Mouse (Mus musculus) intestine, embryonic 15.5 days (tissue): ENCODE data around the gene Tex48. TPM values are rescaled to one million over a fixed set of nuclear protein-coding genes. Genes with fewer than 3 reads are reported as not detected.

ENCODE experiments used
- ATAC-seq: fragments of 200-750 bp; cut with Nextera tagmentation; 2 replicates; pipeline ENCODE4 v1.8.0; 2017; ENCODE audit warnings: moderate TSS enrichment, moderate library complexity
- H3K27ac ChIP-seq: fragments of 300-500 bp; sonication (generic); 2 replicates; pipeline ENCODE4 v1.5.1; 2015; ENCODE audit warnings: mild to moderate bottlenecking, inconsistent platforms
- H3K27me3 ChIP-seq: fragments of 300-500 bp; sonication (generic); replicated peaks from 2 replicates; pipeline ENCODE4 v1.6.1; 2015; ENCODE audit warnings: inconsistent platforms
- H3K36me3 ChIP-seq: fragments of 300-500 bp; sonication (generic); 2 replicates; pipeline ENCODE4 v1.6.1; 2015; ENCODE audit warnings: inconsistent platforms
- H3K4me1 ChIP-seq: fragments of 300-500 bp; sonication (generic); replicated peaks from 2 replicates; pipeline ENCODE4 v1.6.1; 2015; ENCODE audit warnings: inconsistent platforms
- H3K4me2 ChIP-seq: fragments of 300-500 bp; sonication (generic); replicated peaks from 2 replicates; pipeline ENCODE4 v1.6.1; 2015; ENCODE audit warnings: mild to moderate bottlenecking, inconsistent platforms
- H3K4me3 ChIP-seq: fragments of 300-500 bp; sonication (generic); replicated peaks from 2 replicates; pipeline ENCODE4 v1.5.1; 2015; ENCODE audit warnings: inconsistent platforms
- H3K9ac ChIP-seq: fragments of 300-500 bp; sonication (generic); 2 replicates; pipeline ENCODE4 v1.6.1; 2015; ENCODE audit warnings: inconsistent platforms
- H3K9me3 ChIP-seq: fragments of 300-500 bp; sonication (generic); 2 replicates; pipeline ENCODE4 v1.6.1; 2016; ENCODE audit warnings: inconsistent platforms
- WGBS: fragments of 180-500 bp; shearing (Covaris S2); methylation state at CpG from one replicate; pipeline ENCODE4 v1.1.7; 2015; 5-methylcytosine and 5-hydroxymethylcytosine counted together
- polyA plus RNA-seq: library from polyadenylated mRNA; unstranded; fragments of >200 nt; fragmentation: Nextera tagmentation; extraction: Ambion mirVana; gene quantifications from 2 replicates; pipeline ENCODE4 v1.2.1, GENCODE M21; 2015

The Tex48 gene
- polyA plus RNA-seq, 1 experiment from 2014 or later = not detected

- Histone ChIP-seq H3K36me3 (no peaks in the 10 kb centered on the region), H3K27me3 (no peaks in the 10 kb centered on the region), H3K4me1 (0 out of 2 replicates have a peak, but pooled peaks cover 5% of the 10 kb centered on the region), H3K4me2 (no peak overlapping the region), H3K27ac (no peak overlapping the region), H3K9me3 (no peaks in the 10 kb centered on the region), H3K4me3 (no peak overlapping the region), H3K9ac (no peak overlapping the region)
- WGBS = 72% methylated on average over 8 of the region's 8 CpGs
- ATAC-seq = no peak
Observed at GRCm38 (mm10) chr4:63627111-63627510, 4.9 kb upstream of the Tex48 start.

GRCm38 (mm10) chr4:63625563-63626080, 3.4 kb upstream of the Tex48 start:
- Histone ChIP-seq H3K4me1 (0 out of 2 replicates have a peak, but pooled peaks cover 5% of the 10 kb centered on the region), H3K9me3 (no peaks in the 10 kb centered on the region), H3K27ac (0 out of 2 replicates have a peak overlapping the region, but pooled peaks have one; percentile 7), H3K4me2 (no peak overlapping the region), H3K9ac (no peak overlapping the region), H3K27me3 (no peaks in the 10 kb centered on the region), H3K4me3 (no peak overlapping the region), H3K36me3 (no peaks in the 10 kb centered on the region)
- whole genome bisulfite sequencing = 34% methylated on average over 3 of the region's 3 CpGs
- peak; percentile 96 for ATAC-seq

GRCm38 (mm10) chr4:63621861-63622260, 367 bp downstream of the Tex48 start:
- ATAC-seq = no peak
- Histone ChIP-seq H3K4me2 (no peak overlapping the region), H3K4me3 (no peak overlapping the region), H3K9me3 (no peaks in the 10 kb centered on the region), H3K27me3 (no peaks in the 10 kb centered on the region), H3K9ac (no peak overlapping the region), H3K4me1 (0 out of 2 replicates have a peak, but pooled peaks cover 5% of the 10 kb centered on the region), H3K36me3 (no peaks in the 10 kb centered on the region), H3K27ac (no peak overlapping the region)
- 73% methylated on average over 2 of the region's 2 CpGs for WGBS

GRCm38 (mm10) chr4:63608391-63608790, 13.8 kb downstream of the Tex48 start:
- H3K4me3 ChIP-seq = no peak overlapping the region
- ATAC-seq = no peak
- WGBS = 85% methylated on average over 7 of the region's 7 CpGs
- H3K9ac ChIP-seq = no peak overlapping the region
- H3K36me3 ChIP-seq = no peaks in the 10 kb centered on the region
- no peaks in the 10 kb centered on the region for H3K9me3 ChIP-seq
- H3K4me2 ChIP-seq = no peak overlapping the region
- H3K27ac ChIP-seq = no peak overlapping the region
- no peaks in the 10 kb centered on the region for H3K27me3 ChIP-seq
- H3K4me1 ChIP-seq = no peaks in the 10 kb centered on the region

- H3K36me3 ChIP-seq = no peaks in the 10 kb centered on the region
- H3K27me3 ChIP-seq = no peaks in the 10 kb centered on the region
- no peak overlapping the region for H3K27ac ChIP-seq
- H3K9me3 ChIP-seq = no peaks in the 10 kb centered on the region
- ATAC-seq = peak; percentile 65
- no peak overlapping the region for H3K9ac ChIP-seq
- no peak overlapping the region for H3K4me3 ChIP-seq
- WGBS = 47% methylated on average over 1 of the region's 1 CpGs
- no peaks in the 10 kb centered on the region for H3K4me1 ChIP-seq
- H3K4me2 ChIP-seq = no peak overlapping the region
Observed at GRCm38 (mm10) chr4:63605968-63606367, 16.3 kb downstream of the Tex48 start.

- ATAC-seq = no peak
- H3K9ac ChIP-seq = no peak overlapping the region
- 88% methylated on average over 3 of the region's 3 CpGs for WGBS
Observed at GRCm38 (mm10) chr4:63605545-63605944, 16.7 kb downstream of the Tex48 start.

GRCm38 (mm10) chr4:63604945-63605344, 17.3 kb downstream of the Tex48 start, which contains the start of gene Gm11213:
Gm11213 (minus strand) TSS chr4:63605261.
- Histone ChIP-seq H3K4me3 (no peak within 1 kb of the TSS), H3K9ac (no peak within 1 kb of the TSS), H3K36me3 (no peaks in the 10 kb centered on the region), H3K27me3 (no peaks in the 10 kb centered on the region), H3K27ac (no peak within 1 kb of the TSS), H3K4me1 (no peaks in the 10 kb centered on the region), H3K9me3 (no peaks in the 10 kb centered on the region), H3K4me2 (no peak within 1 kb of the TSS)
- WGBS = 75% methylated on average over 3 of the region's 3 CpGs
- no peak for ATAC-seq

More at GRCm38 (mm10) chr4:63605545-63605944, 16.7 kb downstream of the Tex48 start:
- Histone ChIP-seq H3K4me1 (no peaks in the 10 kb centered on the region), H3K9me3 (no peaks in the 10 kb centered on the region), H3K36me3 (no peaks in the 10 kb centered on the region), H3K27ac (no peak overlapping the region), H3K4me3 (no peak overlapping the region), H3K4me2 (no peak overlapping the region), H3K27me3 (no peaks in the 10 kb centered on the region)

- ATAC-seq = no peak
- Histone ChIP-seq H3K9me3 (no peaks in the 10 kb centered on the region), H3K36me3 (no peaks in the 10 kb centered on the region), H3K9ac (no peak overlapping the region), H3K4me2 (no peak overlapping the region), H3K27ac (no peak overlapping the region), H3K27me3 (no peaks in the 10 kb centered on the region), H3K4me3 (no peak overlapping the region), H3K4me1 (no peaks in the 10 kb centered on the region)
Observed at GRCm38 (mm10) chr4:63601263-63601662, 21.0 kb downstream of the Tex48 start.

GRCm38 (mm10) chr4:63600786-63601185, 21.4 kb downstream of the Tex48 start:
- ATAC-seq = peak; percentile 91
- Histone ChIP-seq H3K9ac (no peak overlapping the region), H3K4me1 (peaks cover 3% of the 10 kb centered on the region; the same call in 1 of the 2 replicates), H3K9me3 (no peaks in the 10 kb centered on the region), H3K4me3 (no peak overlapping the region), H3K4me2 (no peak overlapping the region), H3K27me3 (no peaks in the 10 kb centered on the region), H3K27ac (no peak overlapping the region), H3K36me3 (no peaks in the 10 kb centered on the region)
- 63% methylated on average over 6 of the region's 6 CpGs for WGBS

- no peak overlapping the region for H3K4me3 ChIP-seq
- peak; percentile 73 for ATAC-seq
- H3K9me3 ChIP-seq = no peaks in the 10 kb centered on the region
- no peaks in the 10 kb centered on the region for H3K36me3 ChIP-seq
- H3K4me1 ChIP-seq = peaks cover 18% of the 10 kb centered on the region
- H3K27ac ChIP-seq = no peak overlapping the region
- H3K27me3 ChIP-seq = no peaks in the 10 kb centered on the region
- H3K4me2 ChIP-seq = no peak overlapping the region
- WGBS = 68% methylated on average over 4 of the region's 4 CpGs
- no peak overlapping the region for H3K9ac ChIP-seq
Observed at GRCm38 (mm10) chr4:63596010-63596409, 26.2 kb downstream of the Tex48 start.

GRCm38 (mm10) chr4:63595259-63595658, 27.0 kb downstream of the Tex48 start:
- H3K9ac ChIP-seq = no peak overlapping the region
- no peak overlapping the region for H3K27ac ChIP-seq
- H3K36me3 ChIP-seq = no peaks in the 10 kb centered on the region
- peaks cover 18% of the 10 kb centered on the region for H3K4me1 ChIP-seq
- H3K9me3 ChIP-seq = no peaks in the 10 kb centered on the region
- 45% methylated on average over 10 of the region's 10 CpGs for WGBS
- H3K27me3 ChIP-seq = no peaks in the 10 kb centered on the region
- H3K4me3 ChIP-seq = no peak overlapping the region
- ATAC-seq = peak; percentile 19; the same call in 1 of the 2 replicates
- no peak overlapping the region for H3K4me2 ChIP-seq

- peak overlapping the region; percentile 32; the same call in 1 of the 2 replicates for H3K27ac ChIP-seq
- no peaks in the 10 kb centered on the region for H3K36me3 ChIP-seq
- no peak for ATAC-seq
- no peaks in the 10 kb centered on the region for H3K27me3 ChIP-seq
- no peak overlapping the region for H3K9ac ChIP-seq
- H3K4me3 ChIP-seq = no peak overlapping the region
- no peak overlapping the region for H3K4me2 ChIP-seq
- WGBS = 51% methylated on average over 5 of the region's 5 CpGs
- H3K4me1 ChIP-seq = peaks cover 18% of the 10 kb centered on the region
- no peaks in the 10 kb centered on the region for H3K9me3 ChIP-seq
Observed at GRCm38 (mm10) chr4:63594459-63595110, 27.6 kb downstream of the Tex48 start.

- Histone ChIP-seq H3K9ac (no peak overlapping the region), H3K4me1 (peaks cover 13% of the 10 kb centered on the region), H3K4me3 (no peak overlapping the region), H3K27ac (no peak overlapping the region), H3K36me3 (no peaks in the 10 kb centered on the region), H3K4me2 (no peak overlapping the region), H3K27me3 (no peaks in the 10 kb centered on the region), H3K9me3 (no peaks in the 10 kb centered on the region)
- 77% methylated on average over 4 of the region's 4 CpGs for WGBS
- no peak for ATAC-seq
Observed at GRCm38 (mm10) chr4:63590538-63590937, 31.7 kb downstream of the Tex48 start.
